In the genomic region with DNA sequence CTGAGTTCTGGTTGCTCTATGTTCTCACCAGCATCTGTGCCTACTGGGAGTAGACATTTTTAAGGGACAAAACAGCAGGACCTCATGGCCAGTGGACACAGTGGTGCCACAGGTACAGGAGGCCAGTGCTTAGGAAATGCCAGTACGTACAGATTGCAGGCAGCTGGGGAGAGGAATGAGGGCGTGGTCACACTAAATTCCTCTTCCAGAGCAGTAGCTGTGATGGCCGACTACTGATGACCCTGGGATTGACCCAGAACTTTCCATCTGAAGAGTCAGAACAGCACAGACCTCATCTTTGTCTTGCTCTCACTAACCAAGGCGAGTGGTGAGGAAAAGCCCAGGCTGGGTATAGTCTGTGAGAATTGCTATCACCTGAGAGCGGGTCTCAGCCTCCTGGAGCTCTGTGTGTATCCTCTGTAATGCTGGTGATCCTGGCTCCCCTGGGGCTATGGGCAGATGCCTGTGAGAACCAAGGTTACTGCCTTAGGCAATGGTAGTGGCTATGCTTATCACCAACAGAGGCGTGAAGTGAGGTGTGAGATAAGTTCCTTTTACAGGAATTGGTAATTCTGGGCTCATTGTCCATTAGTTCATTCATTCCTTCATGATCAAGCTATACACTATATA, we compare ENCODE assay signal across 29 mouse cellular contexts. TPM values are rescaled to one million over a fixed set of nuclear protein-coding genes. Genes with fewer than 3 reads are reported as not detected.
DNase-seq lines count a peak whose midpoint lies in the region; ATAC-seq and TF ChIP-seq lines count a peak whose summit lies in the region.
"Had no signal": no experiment of that assay in that cellular context is flagged by ENCODE, and none has a peak within 500 bp of the region (broad histone marks: within the 10 kb centered on the region; RNA-seq: fewer than 3 reads in every experiment).

No protein-coding gene starts in this region.

- H3K4me3 ChIP-seq in heart, embryonic 10.5 days = no peak overlapping the region
- no peak overlapping the region for H3K4me3 ChIP-seq in heart, embryonic 15.5 days
- H3K4me3 ChIP-seq in heart, adult 2 months = no peak overlapping the region
- H3K4me3 ChIP-seq: erythroblast, embryonic 14.5 days; gastrocnemius, adult 2 months; hindbrain, embryonic 10.5 days; hindbrain, embryonic 15.5 days; lung, embryonic 15.5 days had no signal

- WGBS in heart, embryonic 10.5 days = 19% methylated on average over 6 of the region's 6 CpGs
- 44% methylated on average over 6 of the region's 6 CpGs for WGBS in heart, embryonic 15.5 days
- 63% methylated on average over 6 of the region's 6 CpGs for WGBS in heart, adult 2 months

- TF ChIP-seq CTCF in heart, adult 2 months (IDR thresholded peaks at IDR 0.05) = no peak

- ATAC-seq in heart, embryonic 15.5 days (replicated peaks; ENCODE audit: insufficient number of reproducible peaks, insufficient read depth, low FRiP score, low read depth) = no peak
- ATAC-seq: CD4-positive, CD25-positive, alpha-beta regulatory T cell, adult 4 months; forebrain, embryonic 16.5 days; inflammation-experienced regulatory T-cells, adult 6 months; midbrain, embryonic 16.5 days had no signal

- H3K36me3 ChIP-seq in heart, embryonic 10.5 days = no peaks in the 10 kb centered on the region
- H3K36me3 ChIP-seq in heart, embryonic 15.5 days = no peaks in the 10 kb centered on the region
- no peaks in the 10 kb centered on the region for H3K36me3 ChIP-seq in heart, adult 2 months (ENCODE audit: control insufficient read depth, insufficient read depth, low read length)
- H3K36me3 ChIP-seq: hindbrain, embryonic 10.5 days; hindbrain, embryonic 15.5 days; lung, embryonic 15.5 days had no signal

- H3K9ac ChIP-seq in heart, embryonic 15.5 days = no peak overlapping the region
- H3K9ac ChIP-seq in heart, adult 2 months (ENCODE audit: low read depth, low read length) = no peak overlapping the region
- H3K9ac ChIP-seq: hindbrain, embryonic 15.5 days; liver, embryonic 14.5 days; lung, embryonic 15.5 days had no signal

- peak overlapping the region; percentile 77 for H3K27ac ChIP-seq in heart, embryonic 10.5 days
- H3K27ac ChIP-seq in heart, embryonic 15.5 days = peak overlapping the region; percentile 43
- no peak overlapping the region for H3K27ac ChIP-seq in heart, adult 2 months
- H3K27ac ChIP-seq: hindbrain, embryonic 10.5 days; hindbrain, embryonic 15.5 days; liver, embryonic 14.5 days had no signal

- no peaks in the 10 kb centered on the region for H3K27me3 ChIP-seq in heart, embryonic 10.5 days (ENCODE audit: insufficient read depth, poor library complexity, severe bottlenecking)
- H3K27me3 ChIP-seq in heart, embryonic 15.5 days = no peaks in the 10 kb centered on the region
- no peaks in the 10 kb centered on the region for H3K27me3 ChIP-seq in heart, adult 2 months (ENCODE audit: control insufficient read depth, insufficient read depth, low read length)
- H3K27me3 ChIP-seq: hindbrain, embryonic 15.5 days; lung, embryonic 15.5 days had no signal

- H3K4me1 ChIP-seq in heart, embryonic 10.5 days = peaks cover 61% of the 10 kb centered on the region
- H3K4me1 ChIP-seq in heart, embryonic 15.5 days (replicated peaks) = peaks cover 48% of the 10 kb centered on the region
- H3K4me1 ChIP-seq in heart, adult 2 months (ENCODE audit: control insufficient read depth, insufficient read depth, low read length) = peaks cover 15% of the 10 kb centered on the region
- H3K4me1 ChIP-seq: hindbrain, embryonic 15.5 days had no signal

- H3K4me2 ChIP-seq in heart, embryonic 15.5 days = no peak overlapping the region
- H3K4me2 ChIP-seq: hindbrain, embryonic 15.5 days; lung, embryonic 15.5 days; midbrain, embryonic 11.5 days had no signal

- no peak for TF ChIP-seq POLR2A in heart, adult 2 months (IDR thresholded peaks at IDR 0.05; ENCODE audit: insufficient read depth, low read depth, low read length)

- no peaks in the 10 kb centered on the region for H3K9me3 ChIP-seq in heart, embryonic 10.5 days
- H3K9me3 ChIP-seq in heart, embryonic 15.5 days (replicated peaks) = no peaks in the 10 kb centered on the region
- H3K9me3 ChIP-seq: hindbrain, embryonic 10.5 days; hindbrain, embryonic 15.5 days; lung, embryonic 15.5 days had no signal

- H3K79me2 ChIP-seq in heart, adult 2 months (replicated peaks; ENCODE audit: control insufficient read depth, insufficient read depth, low read length) = no peaks in the 10 kb centered on the region

- intact Hi-C loops in heart, adult 2 months (cut with DNase I) = no loop called here

- no peak for TF ChIP-seq EP300 in heart, adult 2 months (IDR thresholded peaks at IDR 0.05; ENCODE audit: insufficient read depth, low read depth, low read length)

- no peak for DNase-seq in heart, embryonic 10.5 days (ENCODE audit: low spot score)
- DNase-seq in heart, postnatal 4 days = no peak
- no peak for DNase-seq in heart, adult 2 months
- peak; percentile 51 for DNase-seq in ES-CJ7 (ENCODE audit: low read depth, low spot score)
- no peak for DNase-seq in lung, adult 18-20 months
- no peak for DNase-seq in right cerebral cortex, postnatal 36 days (ENCODE audit: low spot score in 2 of 2)
- DNase-seq: adrenal gland, postnatal 10 days; cerebellum, adult 11 months; cerebellum, adult 9-10 months; gastrocnemius, adult 2 months; gastrocnemius, postnatal 36 days; kidney, adult 11 months; kidney, postnatal 14 days; layer of hippocampus, adult 9-11 months; liver; right cerebral cortex, postnatal 25 days; spleen, adult 18-20 months; thymus, postnatal 14 days had no signal

RNA-seq across cellular contexts. Expression of a gene that starts 35.4 kb away (rescaled TPM):
- polyA plus RNA-seq in heart, embryonic 10.5 days (2016; fragmentation: Nextera tagmentation; extraction: Ambion mirVana) = 8.6 and 13.0 TPM in 2 replicates
- 10 to 100 TPM; 30.5 to 31.9 TPM for total RNA-seq in heart, postnatal 4 days (2021)
- 14.7 and 15.4 TPM in 2 replicates for polyA plus RNA-seq in heart, embryonic 15.5 days (2015; fragmentation: Nextera tagmentation; extraction: Ambion mirVana)
- total RNA-seq in heart, adult 2 months (2021) = 10 to 100 TPM; 23.0 to 27.8 TPM
- 11.1 and 21.3 TPM in 2 replicates for polyA plus RNA-seq in heart, adult 2 months (2012; rRNA removed)
